In the genomic region with DNA sequence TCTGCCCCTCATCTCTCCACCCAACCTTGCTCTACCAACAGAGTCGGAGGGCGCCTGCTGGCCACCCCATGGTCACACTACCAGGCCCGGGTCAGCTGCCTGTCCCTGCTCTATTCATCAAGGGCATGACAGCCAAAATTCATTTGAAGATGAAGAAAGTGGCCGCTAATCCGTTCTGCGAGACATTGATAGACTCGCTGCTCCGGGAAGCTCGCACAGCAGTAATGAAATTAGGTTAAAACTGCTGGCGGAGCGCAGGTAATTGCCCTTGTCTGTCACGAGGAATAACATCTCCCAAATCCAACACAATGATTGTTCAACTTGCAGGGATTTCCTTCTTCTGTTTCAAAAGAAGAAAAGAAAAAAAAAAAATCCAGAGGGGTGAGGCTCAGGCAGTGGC, we compare ENCODE assay signal across 25 mouse cellular contexts.
"Had no signal": no experiment of that assay in that cellular context is flagged by ENCODE, and none has a peak within 500 bp of the region (broad histone marks: within the 10 kb centered on the region; RNA-seq: fewer than 3 reads in every experiment).

No protein-coding gene starts in this region.

- H3K27ac ChIP-seq: heart, adult 2 months; heart, embryonic 13.5 days; heart, embryonic 15.5 days; hindbrain, embryonic 14.5 days; intestine, embryonic 15.5 days; layer of hippocampus, adult 2 months; left cerebral cortex, adult 2 months; limb, embryonic 10.5 days; limb, embryonic 12.5 days had no signal

- DNase-seq: forebrain, postnatal 0 days; gastrocnemius, postnatal 14 days; gastrocnemius, postnatal 36 days; heart, adult 11 months; heart, adult 2 months; heart, postnatal 14 days; heart, postnatal 4 days; kidney, adult 18-20 months; kidney, adult 8-10 months; kidney, postnatal 10 days; kidney, postnatal 25 days; kidney, postnatal 4 days; liver had no signal

- H3K4me1 ChIP-seq: heart, embryonic 15.5 days had no signal

- H3K4me3 ChIP-seq: heart, adult 2 months; heart, embryonic 13.5 days; heart, embryonic 15.5 days; intestine, embryonic 15.5 days; layer of hippocampus, adult 2 months; left cerebral cortex, adult 2 months; limb, embryonic 10.5 days; limb, embryonic 12.5 days had no signal

- H3K4me2 ChIP-seq: heart, embryonic 11.5 days; heart, embryonic 13.5 days; heart, embryonic 15.5 days; hindbrain, embryonic 14.5 days; intestine, embryonic 15.5 days; limb, embryonic 12.5 days had no signal

- H3K36me3 ChIP-seq: heart, embryonic 13.5 days; heart, embryonic 15.5 days; intestine, embryonic 15.5 days; limb, embryonic 10.5 days; limb, embryonic 12.5 days had no signal

- H3K9ac ChIP-seq: forebrain, postnatal 0 days; heart, embryonic 13.5 days; heart, embryonic 15.5 days; hindbrain, embryonic 14.5 days; intestine, embryonic 15.5 days; limb, embryonic 12.5 days had no signal

- H3K9me3 ChIP-seq: heart, embryonic 13.5 days; heart, embryonic 15.5 days; intestine, embryonic 15.5 days; limb, embryonic 10.5 days; limb, embryonic 12.5 days had no signal

- ATAC-seq: forebrain, postnatal 0 days; hindbrain, embryonic 16.5 days; inflammation-experienced regulatory T-cells, adult 6 months; intestine, postnatal 0 days had no signal

- H3K27me3 ChIP-seq: intestine, embryonic 15.5 days had no signal
